9 mouse cellular contexts compared by ENCODE assay signal in the genomic region with DNA sequence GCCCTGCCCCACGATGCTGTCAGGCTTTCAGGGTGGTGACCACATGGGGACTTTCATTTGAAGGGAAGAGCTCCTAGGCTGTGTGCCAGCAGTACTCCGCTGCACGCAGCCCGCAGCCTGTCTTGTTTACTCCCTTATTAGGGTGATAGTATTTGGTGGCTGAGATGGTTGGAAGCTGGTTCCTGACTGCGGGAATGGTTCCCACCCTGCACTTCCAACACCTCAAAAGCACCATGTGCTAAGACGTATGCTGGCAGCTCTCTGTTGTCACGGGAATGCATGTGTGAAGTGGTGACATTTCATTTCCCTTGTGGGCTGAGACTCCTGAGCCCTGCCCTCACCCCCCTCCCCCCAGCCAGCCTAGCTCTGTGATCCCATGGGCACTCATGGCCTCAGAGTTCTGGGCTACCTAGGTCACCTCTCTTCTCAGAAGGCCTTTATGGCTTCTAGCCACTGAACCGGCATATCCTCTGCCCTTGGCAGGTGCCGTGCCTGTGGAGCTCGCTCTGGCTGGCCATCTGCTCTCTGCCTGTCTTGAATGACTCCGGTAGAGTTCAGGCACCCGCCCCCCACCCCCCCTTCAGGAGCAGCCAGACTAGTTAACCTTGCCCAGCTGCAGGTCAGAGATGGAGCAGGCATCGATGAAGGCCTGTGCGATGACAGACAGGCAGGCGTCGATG. TPM values are rescaled to one million over a fixed set of nuclear protein-coding genes. Genes with fewer than 3 reads are reported as not detected.
DNase-seq lines count a peak whose midpoint lies in the region; ATAC-seq and TF ChIP-seq lines count a peak whose summit lies in the region.
"Had no signal": no experiment of that assay in that cellular context is flagged by ENCODE, and none has a peak within 500 bp of the region (broad histone marks: within the 10 kb centered on the region; RNA-seq: fewer than 3 reads in every experiment).

No protein-coding gene starts in this region.

- H3K27me3 ChIP-seq in intestine, postnatal 0 days (replicated peaks; ENCODE audit: control insufficient read depth, insufficient read depth, low read length): no peaks in the 10 kb centered on the region
- H3K27me3 ChIP-seq in lung, embryonic 14.5 days (ENCODE audit: insufficient read depth, low read length): no peaks in the 10 kb centered on the region

- TF ChIP-seq CTCF in intestine, postnatal 0 days (IDR thresholded peaks at IDR 0.05; ENCODE audit: low read depth): no peak
- no peak; the same call in 1 of the 2 replicates for TF ChIP-seq CTCF in lung, embryonic 14.5 days (IDR thresholded peaks at IDR 0.05; ENCODE audit: low read depth)

- peak; percentile 98 for DNase-seq in heart, adult 11 months
- no peak for DNase-seq in heart, adult 8-10 months (ENCODE audit: low spot score)
- peak; percentile 72 for DNase-seq in cerebellum, adult 8-10 months
- DNase-seq in gastrocnemius, postnatal 10 days: peak; percentile 60
- DNase-seq in lung, embryonic 14.5 days: peak; percentile 98
- no peak for DNase-seq in right cerebral cortex, adult 18-20 months
- DNase-seq in spleen, postnatal 36 days (ENCODE audit: low spot score in 2 of 2): no peak

- no peaks in the 10 kb centered on the region for H3K9me3 ChIP-seq in intestine, postnatal 0 days (ENCODE audit: control insufficient read depth)
- no peaks in the 10 kb centered on the region for H3K9me3 ChIP-seq in lung, embryonic 14.5 days (ENCODE audit: low read depth, low read length)

- peak overlapping the region; percentile 35 for H3K27ac ChIP-seq in intestine, postnatal 0 days (ENCODE audit: low read depth, low read length)
- H3K27ac ChIP-seq in lung, embryonic 14.5 days (ENCODE audit: low read depth): peak overlapping the region; percentile 92

- H3K4me2 ChIP-seq in intestine, postnatal 0 days (replicated peaks; ENCODE audit: low read depth): no peak overlapping the region
- H3K4me2 ChIP-seq in lung, embryonic 14.5 days: no peak overlapping the region

- peak; percentile 55 for ATAC-seq in intestine, postnatal 0 days
- ATAC-seq in lung, embryonic 14.5 days (ENCODE audit: insufficient read depth): peak; percentile 92

- H3K4me3 ChIP-seq in intestine, postnatal 0 days (ENCODE audit: low read depth, low read length): no peak overlapping the region
- no peak overlapping the region for H3K4me3 ChIP-seq in lung, embryonic 14.5 days (ENCODE audit: low read depth, low read length)

- peaks cover 3% of the 10 kb centered on the region for H3K4me1 ChIP-seq in intestine, postnatal 0 days (replicated peaks; ENCODE audit: control insufficient read depth, insufficient read depth, low read length)
- peaks cover 49% of the 10 kb centered on the region for H3K4me1 ChIP-seq in lung, embryonic 14.5 days (ENCODE audit: insufficient read depth)

- H3K9ac ChIP-seq in intestine, postnatal 0 days (ENCODE audit: low read depth, low read length): no peak overlapping the region
- H3K9ac ChIP-seq in lung, embryonic 14.5 days: peak overlapping the region; percentile 37; the same call in 1 of the 2 replicates

- 50% methylated on average over 16 of the region's 16 CpGs for WGBS in intestine, postnatal 0 days
- WGBS in lung, embryonic 14.5 days: 17% methylated on average over 15 of the region's 16 CpGs

- peaks cover 12% of the 10 kb centered on the region; the same call in 1 of the 2 replicates for H3K36me3 ChIP-seq in intestine, postnatal 0 days (ENCODE audit: control insufficient read depth, insufficient read depth)
- H3K36me3 ChIP-seq in lung, embryonic 14.5 days (ENCODE audit: insufficient read depth): peaks cover 76% of the 10 kb centered on the region

RNA-seq across cellular contexts. Expression of a gene that starts 12.3 kb away (rescaled TPM):
- not detected for total RNA-seq in heart, adult 8-10 months (2022)
- total RNA-seq in gastrocnemius, postnatal 10 days (2021): not detected
- polyA plus RNA-seq in intestine, postnatal 0 days (2015; fragmentation: Nextera tagmentation; extraction: Ambion mirVana): not detected in 2 replicates
- not detected in 2 replicates for polyA plus RNA-seq in lung, embryonic 14.5 days (2014; fragmentation: Nextera tagmentation; extraction: Ambion mirVana)
- polyA plus RNA-seq: cortical plate, adult 2 months had no signal

RNA-seq across cellular contexts. Expression of a gene that starts 25.5 kb away (rescaled TPM):
- not detected for total RNA-seq in heart, adult 8-10 months (2022)
- under 1 TPM; 0.19 to 0.32 TPM for total RNA-seq in gastrocnemius, postnatal 10 days (2021)
- polyA plus RNA-seq in intestine, postnatal 0 days (2015; fragmentation: Nextera tagmentation; extraction: Ambion mirVana): 0.16 TPM in 1 of 2 replicates, not detected in the other
- polyA plus RNA-seq in lung, embryonic 14.5 days (2014; fragmentation: Nextera tagmentation; extraction: Ambion mirVana): 0.09 and 0.18 TPM in 2 replicates

RNA-seq across cellular contexts. Expression of a gene that starts 37.7 kb away (rescaled TPM):
- total RNA-seq in heart, adult 8-10 months (2022): 10 to 100 TPM; 43.8 to 75.7 (median 63.5) TPM
- total RNA-seq in gastrocnemius, postnatal 10 days (2021): 100 to 1,000 TPM in 1 of 2 experiments, 10 to 100 TPM in 1; 90.1 to 127 TPM
- polyA plus RNA-seq in intestine, postnatal 0 days (2015; fragmentation: Nextera tagmentation; extraction: Ambion mirVana): 8.2 and 9.6 TPM in 2 replicates
- 81.9 and 84.2 TPM in 2 replicates for polyA plus RNA-seq in lung, embryonic 14.5 days (2014; fragmentation: Nextera tagmentation; extraction: Ambion mirVana)

Comparison
In these comparisons a context has a peak if more than half of its experiments do, and no peak if none do; other contexts are left out.
1. DNase-seq: peak in heart, adult 11 months (single experiment), cerebellum, adult 8-10 months (single experiment), gastrocnemius, postnatal 10 days (single experiment) and lung, embryonic 14.5 days (single experiment); none in heart, adult 8-10 months (single experiment), right cerebral cortex, adult 18-20 months (single experiment) and spleen, postnatal 36 days (0 of 2).